Mouse (Mus musculus) central nervous system, embryonic 14 days (tissue): ENCODE results near the gene Gm45618. TPM values are rescaled to one million over a fixed set of nuclear protein-coding genes. Genes with fewer than 3 reads are reported as not detected.

Experiments used
- polyA plus RNA-seq: library from polyadenylated mRNA; depleted of rRNA; stranded (reverse); fragments of >200 nt; gene quantifications from 2 replicates; pipeline ENCODE4 v1.2.3, GENCODE M21; 2012; rRNA removed

Gm45618 gene
- not detected in 2 replicates for polyA plus RNA-seq

DNA sequence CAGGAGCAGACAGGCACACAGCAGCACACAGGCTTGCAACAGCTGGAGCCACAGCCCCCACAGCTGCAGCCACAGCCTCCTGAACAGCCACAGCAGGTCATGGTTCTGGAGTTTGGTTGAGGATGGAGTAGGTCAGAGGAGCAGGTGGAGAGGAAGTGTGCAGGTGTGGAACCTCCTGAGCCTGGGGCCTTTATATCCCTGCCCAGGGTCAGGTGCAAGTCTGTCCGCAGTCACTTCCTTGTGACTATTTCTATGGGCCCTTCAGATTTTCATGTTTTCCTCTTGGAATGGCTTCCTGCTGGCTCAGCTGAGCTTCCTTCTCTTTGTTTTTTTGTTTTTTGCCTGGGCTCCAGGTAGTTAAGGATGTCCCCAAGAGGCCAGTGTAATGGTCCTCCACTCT lies at the start of gene Gm45618:
TSS of gene Gm45618 (minus strand) at position 101 of the 400 bp plus-strand sequence.

DNA sequence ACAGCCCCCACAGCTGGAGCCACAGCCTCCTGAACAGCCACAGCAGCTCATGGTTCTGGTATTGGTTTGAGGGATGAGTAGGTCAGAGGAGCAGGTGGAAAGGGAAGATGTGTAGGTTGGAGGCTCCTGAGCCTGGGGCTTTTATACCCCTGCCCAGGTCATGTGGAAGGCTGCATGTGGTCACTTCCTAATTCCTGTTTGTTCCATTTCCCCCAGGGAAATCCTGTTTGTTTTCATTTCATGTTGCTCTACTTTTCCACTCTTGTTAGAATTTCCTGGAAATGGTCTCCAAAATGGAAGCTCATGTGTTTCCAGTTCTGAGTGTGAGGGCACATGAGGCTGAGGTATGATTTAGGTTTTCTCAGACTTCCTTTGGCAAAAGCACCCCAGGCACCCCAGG lies 45.1 kb upstream of the Gm45618 start, which contains the start of gene Gm4553:
TSS of gene Gm4553 (minus strand) at position 101 of the 400 bp plus-strand sequence.

DNA sequence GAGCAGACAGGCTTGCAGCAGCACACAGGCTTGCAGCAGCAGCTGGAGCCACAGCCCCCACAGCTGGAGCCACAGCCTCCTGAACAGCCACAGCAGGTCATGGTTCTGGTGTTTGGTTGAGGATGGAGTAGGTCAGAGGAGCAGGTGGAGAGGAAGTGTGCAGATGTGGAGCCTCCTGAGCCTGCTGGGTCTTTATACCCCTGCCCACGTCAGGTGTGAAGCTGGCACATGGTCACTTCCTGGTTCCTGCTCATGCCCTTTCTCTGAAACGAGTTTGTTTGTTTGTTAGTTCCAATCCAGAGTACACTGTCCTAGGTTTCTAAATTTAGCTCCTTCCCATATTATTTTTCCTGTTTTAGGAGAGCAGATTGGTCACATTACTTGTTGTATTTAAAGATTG lies 36.5 kb upstream of the Gm45618 start, which contains the start of gene Gm29735:
TSS of gene Gm29735 (minus strand) at position 101 of the 400 bp plus-strand sequence.

DNA sequence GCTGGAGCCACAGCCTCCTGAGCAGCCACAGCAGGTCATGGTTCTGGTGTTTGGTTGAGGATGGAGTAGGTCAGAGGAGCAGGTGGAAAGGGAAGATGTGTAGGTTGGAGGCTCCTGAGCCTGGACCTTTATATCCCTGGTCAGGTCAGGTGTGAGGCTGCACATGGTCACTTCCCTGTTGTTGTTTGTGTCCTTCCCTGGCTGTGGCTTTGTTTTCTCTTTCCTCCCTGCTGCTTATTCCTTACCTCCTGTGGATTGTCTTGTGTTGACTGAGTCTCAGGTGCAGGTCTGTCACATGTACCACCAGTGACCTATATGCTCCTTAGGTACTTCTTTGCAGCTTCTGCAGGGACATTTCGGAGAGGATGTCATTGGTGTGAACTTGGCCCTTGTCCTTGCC lies 24.0 kb upstream of the Gm45618 start, which contains the start of gene Gm45337:
TSS of gene Gm45337 (minus strand) at position 101 of the 400 bp plus-strand sequence.

DNA sequence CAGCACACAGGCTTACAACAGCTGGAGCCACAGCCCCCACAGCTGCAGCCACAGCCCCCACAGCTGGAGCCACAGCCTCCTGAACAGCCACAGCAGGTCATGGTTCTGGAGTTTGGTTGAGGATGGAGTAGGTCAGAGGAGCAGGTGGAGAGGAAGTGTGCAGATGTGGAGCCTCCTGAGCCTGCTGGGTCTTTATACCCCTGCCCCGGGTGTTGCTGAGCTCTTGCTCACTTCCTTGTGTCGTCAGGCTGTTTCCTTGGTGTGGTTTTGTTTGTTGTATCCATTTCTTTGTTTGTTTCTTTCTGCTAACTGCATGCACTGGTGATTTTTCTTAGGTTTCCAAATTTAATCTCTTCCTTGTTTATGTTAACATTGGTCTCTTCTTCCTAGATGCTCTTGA lies 15.4 kb upstream of the Gm45618 start, which contains the start of gene Gm39115:
TSS of gene Gm39115 (minus strand) at position 101 of the 400 bp plus-strand sequence.

DNA sequence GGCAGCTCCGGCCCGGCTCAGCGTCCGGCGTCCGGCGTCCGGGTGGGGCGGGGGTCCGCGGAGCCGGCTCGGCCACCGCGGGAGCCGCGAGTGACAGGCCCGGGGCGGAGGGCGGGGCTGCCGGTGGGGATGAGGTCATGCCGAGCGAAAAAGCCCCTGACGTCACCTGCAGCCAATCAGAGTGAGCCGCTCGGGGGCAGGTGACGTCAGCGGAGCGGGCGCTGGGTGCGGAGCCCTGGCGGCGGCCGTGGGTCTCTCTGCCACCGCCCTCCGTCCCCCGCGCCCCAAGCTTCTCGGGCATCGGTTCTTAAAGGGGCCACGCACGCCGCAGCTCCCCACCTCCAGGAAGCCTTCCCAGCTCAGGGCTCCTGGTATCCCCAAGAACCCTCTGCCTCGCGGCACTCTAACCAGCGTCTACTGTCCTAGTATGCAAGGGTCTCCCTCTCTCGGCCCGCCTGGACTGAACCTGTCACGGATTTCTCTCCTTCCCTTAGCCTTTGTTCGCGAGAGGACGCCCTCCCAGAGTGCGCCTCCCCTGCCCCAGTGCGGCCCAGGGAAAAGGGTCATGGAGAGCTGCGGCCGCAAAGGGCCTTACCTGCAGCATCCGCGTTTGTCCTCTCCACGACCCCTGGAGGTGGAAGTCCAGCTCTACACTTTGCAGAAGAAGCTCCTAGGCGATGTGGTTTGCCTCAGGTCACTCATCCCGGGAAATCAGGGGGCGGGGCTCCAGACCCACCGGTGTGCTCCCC lies 25.2 kb downstream of the Gm45618 start, which contains the start of gene Dusp8:
TSS of gene Dusp8 (minus strand) at position 661 of the 749 bp plus-strand sequence.

Other genes with a start within 250 kb of the Gm45618 start
- 67.1 and 70.3 TPM in 2 replicates for gene Tollip, start 202.2 kb downstream of the Gm45618 start, polyA plus RNA-seq
- 139 and 159 TPM in 2 replicates for gene Brsk2, start 171.0 kb downstream of the Gm45618 start, polyA plus RNA-seq
- 43.3 and 45.4 TPM in 2 replicates for gene Mob2, start 59.7 kb downstream of the Gm45618 start, polyA plus RNA-seq
- gene Dusp8, start 24.9 kb downstream of the Gm45618 start, polyA plus RNA-seq: 77.4 and 81.3 TPM in 2 replicates
- gene Gm39115, start 15.3 kb upstream of the Gm45618 start, polyA plus RNA-seq: not detected in 2 replicates
- not detected in 2 replicates for gene Gm45337, start 23.9 kb upstream of the Gm45618 start, polyA plus RNA-seq
- gene Gm29735, start 36.4 kb upstream of the Gm45618 start, polyA plus RNA-seq: not detected in 2 replicates
- not detected in 2 replicates for gene Gm4553, start 45.0 kb upstream of the Gm45618 start, polyA plus RNA-seq
- not detected in 2 replicates for gene Krtap5-2, start 55.3 kb upstream of the Gm45618 start, polyA plus RNA-seq
- not detected in 2 replicates for gene Gm10153, start 69.7 kb upstream of the Gm45618 start, polyA plus RNA-seq
- gene Krtap5-3, start 80.6 kb upstream of the Gm45618 start, polyA plus RNA-seq: not detected in 2 replicates
- not detected in 2 replicates for gene Gm7579, start 91.1 kb upstream of the Gm45618 start, polyA plus RNA-seq
- gene Krtap5-5, start 109.2 kb upstream of the Gm45618 start, polyA plus RNA-seq: not detected in 2 replicates
- gene Gm40460, start 120.3 kb upstream of the Gm45618 start, polyA plus RNA-seq: not detected in 2 replicates
- not detected in 2 replicates for gene Gm2431, start 137.6 kb upstream of the Gm45618 start, polyA plus RNA-seq
- not detected in 2 replicates for gene Gm4559, start 153.6 kb upstream of the Gm45618 start, polyA plus RNA-seq
- not detected in 2 replicates for gene Krtap5-1, start 176.4 kb upstream of the Gm45618 start, polyA plus RNA-seq
- gene Krtap5-4, start 182.8 kb upstream of the Gm45618 start, polyA plus RNA-seq: not detected in 2 replicates